21 mouse cellular contexts compared by ENCODE assay signal in genomic region chr6:146071883-146072282, GRCm38 (mm10).
"Had no signal": no experiment of that assay in that cellular context is flagged by ENCODE, and none has a peak within 500 bp of the region (broad histone marks: within the 10 kb centered on the region; RNA-seq: fewer than 3 reads in every experiment).

No protein-coding gene starts in this region.

- H3K9me3 ChIP-seq: lung, embryonic 15.5 days; midbrain, embryonic 13.5 days; midbrain, embryonic 15.5 days; neural tube, embryonic 15.5 days had no signal

- H3K4me2 ChIP-seq: lung, embryonic 15.5 days; midbrain, embryonic 11.5 days; midbrain, embryonic 13.5 days; midbrain, embryonic 15.5 days; neural tube, embryonic 13.5 days; neural tube, embryonic 15.5 days had no signal

- DNase-seq: lung, adult 2 months; lung, postnatal 14 days; lung, postnatal 36 days; retina, postnatal 1 day; right cerebral cortex, adult 18-20 months; right cerebral cortex, postnatal 25 days; right cerebral cortex, postnatal 4 days; spleen, adult 18-20 months; thymus, adult 18-20 months; thymus, postnatal 14 days; thymus, postnatal 36 days had no signal

- H3K4me3 ChIP-seq: lung, embryonic 15.5 days; megakaryocyte, embryonic 14.5 days; midbrain, embryonic 13.5 days; midbrain, embryonic 15.5 days; myocyte; neural tube, embryonic 13.5 days; neural tube, embryonic 15.5 days had no signal

- H3K9ac ChIP-seq: lung, embryonic 15.5 days; midbrain, embryonic 13.5 days; midbrain, embryonic 15.5 days; neural tube, embryonic 13.5 days; neural tube, embryonic 15.5 days had no signal

- H3K27me3 ChIP-seq: lung, embryonic 15.5 days; midbrain, embryonic 13.5 days; midbrain, embryonic 15.5 days; neural tube, embryonic 13.5 days; neural tube, embryonic 15.5 days had no signal

- ATAC-seq: lung, postnatal 0 days; midbrain, embryonic 13.5 days; midbrain, embryonic 15.5 days had no signal

- H3K27ac ChIP-seq: lung, embryonic 15.5 days; macrophage; midbrain, embryonic 13.5 days; midbrain, embryonic 15.5 days; neural tube, embryonic 13.5 days; neural tube, embryonic 15.5 days had no signal

- H3K36me3 ChIP-seq: lung, embryonic 15.5 days; midbrain, embryonic 13.5 days; midbrain, embryonic 15.5 days; neural tube, embryonic 13.5 days; neural tube, embryonic 15.5 days had no signal

- H3K4me1 ChIP-seq: lung, embryonic 15.5 days; midbrain, embryonic 13.5 days; midbrain, embryonic 15.5 days; neural tube, embryonic 13.5 days; neural tube, embryonic 15.5 days had no signal
